Mouse (Mus musculus) liver, embryonic 15.5 days (tissue): ENCODE measurements around the gene Crtc2. TPM values are rescaled to one million over a fixed set of nuclear protein-coding genes. Genes with fewer than 3 reads are reported as not detected.
A peak's percentile ranks its signal among the peaks of the same experiment; 100 is the strongest.
"Not testable (repeated sequence)": the region's sequence is repeated elsewhere in the genome, so short reads cannot be mapped to it uniquely, and the experiment has no call there.

Experiments
- ATAC-seq: fragments of 200-750 bp; cut with Nextera tagmentation; 2 replicates; pipeline ENCODE4 v1.8.0; 2017; ENCODE audit warnings: moderate number of reproducible peaks, mild to moderate bottlenecking, moderate library complexity; ENCODE audit not compliant: insufficient read depth
- H3K27ac ChIP-seq: fragments of 300-500 bp; sonication (generic); replicated peaks from 2 replicates; pipeline ENCODE4 v1.5.1; 2015; ENCODE audit warnings: mild to moderate bottlenecking, inconsistent platforms
- H3K27me3 ChIP-seq: fragments of 300-500 bp; sonication (generic); 2 replicates; pipeline ENCODE4 v1.6.1; 2015; ENCODE audit warnings: mild to moderate bottlenecking, inconsistent platforms
- H3K36me3 ChIP-seq: fragments of 300-500 bp; sonication (generic); replicated peaks from 2 replicates; pipeline ENCODE4 v1.6.1; 2015; ENCODE audit warnings: moderate library complexity, mild to moderate bottlenecking, inconsistent platforms
- H3K4me1 ChIP-seq: fragments of 300-500 bp; sonication (generic); replicated peaks from 2 replicates; pipeline ENCODE4 v1.6.1; 2015; ENCODE audit warnings: inconsistent platforms
- H3K4me2 ChIP-seq: fragments of 300-500 bp; sonication (generic); 2 replicates; pipeline ENCODE4 v1.6.1; 2015; ENCODE audit warnings: moderate library complexity, mild to moderate bottlenecking, inconsistent platforms
- H3K4me3 ChIP-seq: fragments of 300-500 bp; sonication (generic); replicated peaks from 2 replicates; pipeline ENCODE4 v1.5.1; 2015; ENCODE audit warnings: mild to moderate bottlenecking, inconsistent platforms
- H3K9ac ChIP-seq: fragments of 300-500 bp; sonication (generic); 2 replicates; pipeline ENCODE4 v1.6.1; 2015; ENCODE audit warnings: moderate library complexity, mild to moderate bottlenecking, inconsistent platforms
- H3K9me3 ChIP-seq: fragments of 300-500 bp; sonication (generic); replicated peaks from 2 replicates; pipeline ENCODE4 v1.6.1; 2016; ENCODE audit warnings: inconsistent platforms
- WGBS: fragments of 180-500 bp; shearing (Covaris S2); methylation state at CpG from one replicate; pipeline ENCODE4 v1.1.7; 2015; ENCODE audit warnings: mixed read lengths; ENCODE audit not compliant: insufficient replicate concordance; 5-methylcytosine and 5-hydroxymethylcytosine counted together
- polyA plus RNA-seq: library from polyadenylated mRNA; unstranded; fragments of >200 nt; fragmentation: Nextera tagmentation; extraction: Ambion mirVana; gene quantifications from 2 replicates; pipeline ENCODE4 v1.2.1, GENCODE M21; 2015

Crtc2 gene
- polyA plus RNA-seq, 1 experiment from 2014 or later, result 6.1 TPM

- Histone ChIP-seq H3K9ac (no peak overlapping the region), H3K4me3 (no peak overlapping the region), H3K9me3 (no peaks in the 10 kb centered on the region), H3K36me3 (peaks cover 14% of the 10 kb centered on the region), H3K4me1 (no peaks in the 10 kb centered on the region), H3K27me3 (no peaks in the 10 kb centered on the region), H3K4me2 (no peak overlapping the region), H3K27ac (no peak overlapping the region)
- WGBS, result 83% methylated on average over 2 of the region's 2 CpGs
- ATAC-seq, result no peak
Observed at GRCm38 (mm10) chr3:90284150-90284549, 30.2 kb downstream of the Crtc2 start.

GRCm38 (mm10) chr3:90289403-90289802, 35.4 kb downstream of the Crtc2 start:
- H3K9me3 ChIP-seq, H3K9ac ChIP-seq, H3K27ac ChIP-seq, H3K4me2 ChIP-seq, H3K36me3 ChIP-seq, ATAC-seq, H3K27me3 ChIP-seq, H3K4me3 ChIP-seq: not testable (repeated sequence)
- peaks cover 17% of the 10 kb centered on the region for H3K4me1 ChIP-seq
- 50% methylated on average over 3 of the region's 3 CpGs for WGBS

GRCm38 (mm10) chr3:90290602-90291001, 36.6 kb downstream of the Crtc2 start:
- no peak overlapping the region for H3K27ac ChIP-seq
- H3K4me3 ChIP-seq, result no peak overlapping the region
- H3K27me3 ChIP-seq, result no peaks in the 10 kb centered on the region
- no peaks in the 10 kb centered on the region for H3K9me3 ChIP-seq
- H3K36me3 ChIP-seq, result no peaks in the 10 kb centered on the region
- no peak overlapping the region for H3K4me2 ChIP-seq
- ATAC-seq, result no peak
- WGBS, result 76% methylated on average over 1 of the region's 1 CpGs
- H3K4me1 ChIP-seq, result peaks cover 29% of the 10 kb centered on the region
- no peak overlapping the region for H3K9ac ChIP-seq

- Histone ChIP-seq H3K27ac (peak overlapping the region; percentile 91), H3K4me1 (peaks cover 40% of the 10 kb centered on the region), H3K4me3 (peak overlapping the region; percentile 91), H3K9ac (peak overlapping the region; percentile 66), H3K4me2 (peak overlapping the region; percentile 84), H3K27me3 (no peaks in the 10 kb centered on the region), H3K36me3 (no peaks in the 10 kb centered on the region), H3K9me3 (no peaks in the 10 kb centered on the region)
- 21% methylated on average over 2 of the region's 2 CpGs for WGBS
- no peak for ATAC-seq
Observed at GRCm38 (mm10) chr3:90291982-90292344, 38.0 kb downstream of the Crtc2 start.

- Histone ChIP-seq H3K9me3 (no peaks in the 10 kb centered on the region), H3K27me3 (no peaks in the 10 kb centered on the region), H3K9ac (peak within 1 kb of the TSS; percentile 95), H3K36me3 (no peaks in the 10 kb centered on the region), H3K4me3 (peak within 1 kb of the TSS; percentile 91), H3K4me2 (peak within 1 kb of the TSS; percentile 84), H3K4me1 (peaks cover 44% of the 10 kb centered on the region), H3K27ac (peak within 1 kb of the TSS; percentile 94)
- under 1% methylated on average over 46 of the region's 47 CpGs for WGBS
- ATAC-seq, result peak; percentile 97
Observed at GRCm38 (mm10) chr3:90292345-90293275, 38.6 kb downstream of the Crtc2 start, which contains the start of gene Gatad2b. Gene Gatad2b (plus strand): TSS chr3:90293178.

GRCm38 (mm10) chr3:90293352-90294063, 39.5 kb downstream of the Crtc2 start:
- ATAC-seq, result peak; percentile 21
- peak overlapping the region; percentile 79 for H3K4me2 ChIP-seq
- under 1% methylated on average over 42 of the region's 68 CpGs for WGBS
- peak overlapping the region; percentile 95 for H3K9ac ChIP-seq
- no peaks in the 10 kb centered on the region for H3K27me3 ChIP-seq
- peaks cover 48% of the 10 kb centered on the region for H3K4me1 ChIP-seq
- peak overlapping the region; percentile 91 for H3K4me3 ChIP-seq
- H3K9me3 ChIP-seq, result no peaks in the 10 kb centered on the region
- H3K27ac ChIP-seq, result peak overlapping the region; percentile 94
- H3K36me3 ChIP-seq, result no peaks in the 10 kb centered on the region

- Histone ChIP-seq H3K4me2 (peak overlapping the region; percentile 79), H3K9ac (peak overlapping the region; percentile 95), H3K9me3 (no peaks in the 10 kb centered on the region), H3K36me3 (no peaks in the 10 kb centered on the region), H3K27me3 (no peaks in the 10 kb centered on the region), H3K27ac (peak overlapping the region; percentile 94), H3K4me1 (peaks cover 48% of the 10 kb centered on the region), H3K4me3 (peak overlapping the region; percentile 91)
- no peak for ATAC-seq
- WGBS, result 4% methylated on average over 11 of the region's 11 CpGs
Observed at GRCm38 (mm10) chr3:90294064-90294440, 40.1 kb downstream of the Crtc2 start.

GRCm38 (mm10) chr3:90294651-90295050, 40.7 kb downstream of the Crtc2 start:
- Histone ChIP-seq H3K27ac (peak overlapping the region; percentile 94), H3K36me3 (no peaks in the 10 kb centered on the region), H3K9ac (peak overlapping the region; percentile 95), H3K4me2 (peak overlapping the region; percentile 79), H3K4me3 (peak overlapping the region; percentile 91), H3K9me3 (no peaks in the 10 kb centered on the region), H3K27me3 (no peaks in the 10 kb centered on the region), H3K4me1 (peaks cover 50% of the 10 kb centered on the region)
- 30% methylated on average over 2 of the region's 2 CpGs for WGBS
- ATAC-seq, result no peak

- Histone ChIP-seq H3K9ac (no peak overlapping the region), H3K4me2 (no peak overlapping the region), H3K27me3 (no peaks in the 10 kb centered on the region), H3K27ac (no peak overlapping the region), H3K36me3 (0 out of 2 replicates have a peak, but pooled peaks cover 4% of the 10 kb centered on the region), H3K4me3 (no peak overlapping the region), H3K4me1 (peaks cover 7% of the 10 kb centered on the region; the same call in 1 of the 2 replicates), H3K9me3 (no peaks in the 10 kb centered on the region)
- WGBS, result 87% methylated on average over 3 of the region's 3 CpGs
- ATAC-seq, result no peak
Observed at GRCm38 (mm10) chr3:90305801-90306200, 51.8 kb downstream of the Crtc2 start.

- Histone ChIP-seq H3K36me3 (0 out of 2 replicates have a peak, but pooled peaks cover 4% of the 10 kb centered on the region), H3K4me3 (no peak overlapping the region), H3K27me3 (no peaks in the 10 kb centered on the region), H3K9ac (no peak overlapping the region), H3K27ac (no peak overlapping the region), H3K4me2 (no peak overlapping the region), H3K4me1 (0 out of 2 replicates have a peak, but pooled peaks cover 7% of the 10 kb centered on the region), H3K9me3 (no peaks in the 10 kb centered on the region)
- no peak for ATAC-seq
Observed at GRCm38 (mm10) chr3:90309589-90309988, 55.6 kb downstream of the Crtc2 start.

GRCm38 (mm10) chr3:90313367-90313766, 59.4 kb downstream of the Crtc2 start:
- Histone ChIP-seq H3K9me3 (no peaks in the 10 kb centered on the region), H3K4me2 (no peak overlapping the region), H3K9ac (no peak overlapping the region), H3K27me3 (no peaks in the 10 kb centered on the region), H3K4me1 (peaks cover 14% of the 10 kb centered on the region), H3K36me3 (no peaks in the 10 kb centered on the region), H3K27ac (no peak overlapping the region), H3K4me3 (no peak overlapping the region)
- no peak for ATAC-seq
